In genomic region chr1:45269421-45269820, GRCm38 (mm10) we compare ENCODE assay signal across 24 mouse cellular contexts. TPM values are rescaled to one million over a fixed set of nuclear protein-coding genes. Genes with fewer than 3 reads are reported as not detected.
DNase-seq lines count a peak whose midpoint lies in the region; TF ChIP-seq lines count a peak whose summit lies in the region.
"Had no signal": no experiment of that assay in that cellular context is flagged by ENCODE, and none has a peak within 500 bp of the region (broad histone marks: within the 10 kb centered on the region; RNA-seq: fewer than 3 reads in every experiment).

No protein-coding gene starts in this region.

- no peaks in the 10 kb centered on the region for H3K4me1 ChIP-seq in embryonic fibroblast, embryonic 13.5 days (ENCODE audit: control insufficient read depth, insufficient read depth, low read length)
- H3K4me1 ChIP-seq: embryonic facial prominence, embryonic 13.5 days; embryonic facial prominence, embryonic 15.5 days; forebrain, embryonic 13.5 days; forebrain, embryonic 15.5 days had no signal

- no peak for TF ChIP-seq POLR2A in embryonic fibroblast, embryonic 13.5 days (IDR thresholded peaks at IDR 0.05; ENCODE audit: low read depth, low read length)

- DNase-seq in 3T3-L1 (ENCODE audit: low read depth, low spot score) = peak; percentile 71
- DNase-seq in NIH3T3 (ENCODE audit: low read depth) = peak; percentile 54
- no peak for DNase-seq in layer of hippocampus, adult 9-10 months (ENCODE audit: low spot score)
- DNase-seq in gastrocnemius, adult 8-10 months (ENCODE audit: low spot score in 2 of 2) = no peak
- DNase-seq in right cerebral cortex, postnatal 4 days = no peak
- DNase-seq: adrenal gland, adult 2 months; adrenal gland, postnatal 10 days; adrenal gland, postnatal 25 days; cerebellum, adult 11 months; cerebellum, adult 18-20 months; cerebellum, adult 8-10 months; cerebellum, adult 9-11 months; cerebellum, postnatal 14 days; cerebellum, postnatal 36 days; embryo, embryonic 11 days; forebrain, postnatal 0 days had no signal

- peak overlapping the region; percentile 53 for H3K27ac ChIP-seq in embryonic fibroblast, embryonic 13.5 days (ENCODE audit: insufficient read depth, low read length)
- H3K27ac ChIP-seq: embryonic facial prominence, embryonic 13.5 days; embryonic facial prominence, embryonic 15.5 days; forebrain, embryonic 13.5 days; forebrain, embryonic 15.5 days had no signal

- TF ChIP-seq CTCF in embryonic fibroblast, embryonic 13.5 days (IDR thresholded peaks at IDR 0.05; ENCODE audit: borderline replicate concordance, insufficient read depth, low read length) = no peak

- no peak overlapping the region for H3K4me3 ChIP-seq in embryonic fibroblast, embryonic 13.5 days (ENCODE audit: insufficient read depth, low read length)
- H3K4me3 ChIP-seq: embryonic facial prominence, embryonic 13.5 days; embryonic facial prominence, embryonic 15.5 days; forebrain, embryonic 13.5 days; forebrain, embryonic 15.5 days had no signal

RNA-seq across cellular contexts. Expression of gene Col3a1, which starts 41.9 kb away (rescaled TPM):
- 1,952 and 4,064 TPM in 2 replicates for polyA plus RNA-seq in embryonic fibroblast, embryonic 13.5 days (2011; ENCODE audit: insufficient read length, low read depth, missing spikeins)
- 10 to 100 TPM; 24.4 to 70.8 (median 36.4) TPM for total RNA-seq in gastrocnemius, adult 8-10 months (2022)
- total RNA-seq: CH12.LX; common myeloid progenitor, adult 5-6 weeks had no signal
- polyA plus RNA-seq: G1E had no signal

Comparison
In these comparisons a context has a peak if more than half of its experiments do, and no peak if none do; other contexts are left out.
1. DNase-seq: peak in 3T3-L1 (single experiment) and NIH3T3 (single experiment); none in layer of hippocampus, adult 9-10 months (single experiment), gastrocnemius, adult 8-10 months (0 of 2) and right cerebral cortex, postnatal 4 days (single experiment).